Mouse (Mus musculus): ENCODE results near the gene Gbp3. TPM values are rescaled to one million over a fixed set of nuclear protein-coding genes. Genes with fewer than 3 reads are reported as not detected.
"Not testable (repeated sequence)": the region's sequence is repeated elsewhere in the genome, so short reads cannot be mapped to it uniquely, and the experiment has no call there.

Gbp3 gene
- polyA plus RNA-seq, 1 experiment from 2014 or later: 1.1 TPM

DNA sequence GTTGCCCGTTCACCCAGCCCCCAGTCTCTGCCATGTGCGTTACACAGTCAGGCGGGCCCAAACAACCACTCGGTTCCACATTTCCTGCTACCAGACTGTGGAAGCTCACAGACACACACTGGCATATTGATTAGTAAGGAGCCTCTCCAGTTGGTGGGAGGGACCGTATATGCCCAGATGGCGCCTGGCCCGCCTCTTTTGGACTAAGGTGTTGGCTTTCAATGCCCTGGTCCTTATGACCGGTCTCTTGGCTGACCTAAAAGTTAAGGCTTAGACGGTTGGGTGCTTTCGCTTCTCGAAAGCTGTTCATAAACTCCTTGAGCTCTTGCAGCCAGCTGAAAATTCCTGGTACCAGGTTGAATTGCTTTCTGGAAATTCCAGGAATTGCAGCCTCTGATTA lies 4.2 kb upstream of the Gbp3 start:
- no peak overlapping the region for H3K4me3 ChIP-seq
- H3K9me3 ChIP-seq: no peaks in the 10 kb centered on the region
- ATAC-seq (replicated peaks): no peak
- WGBS: 88% methylated on average over 11 of the region's 11 CpGs
- no peaks in the 10 kb centered on the region for H3K4me1 ChIP-seq
- H3K27ac ChIP-seq: no peak overlapping the region
- H3K36me3 ChIP-seq (replicated peaks): no peaks in the 10 kb centered on the region
- no peaks in the 10 kb centered on the region for H3K27me3 ChIP-seq (replicated peaks)
- H3K4me2 ChIP-seq: no peak overlapping the region
- H3K9ac ChIP-seq: no peak overlapping the region

DNA sequence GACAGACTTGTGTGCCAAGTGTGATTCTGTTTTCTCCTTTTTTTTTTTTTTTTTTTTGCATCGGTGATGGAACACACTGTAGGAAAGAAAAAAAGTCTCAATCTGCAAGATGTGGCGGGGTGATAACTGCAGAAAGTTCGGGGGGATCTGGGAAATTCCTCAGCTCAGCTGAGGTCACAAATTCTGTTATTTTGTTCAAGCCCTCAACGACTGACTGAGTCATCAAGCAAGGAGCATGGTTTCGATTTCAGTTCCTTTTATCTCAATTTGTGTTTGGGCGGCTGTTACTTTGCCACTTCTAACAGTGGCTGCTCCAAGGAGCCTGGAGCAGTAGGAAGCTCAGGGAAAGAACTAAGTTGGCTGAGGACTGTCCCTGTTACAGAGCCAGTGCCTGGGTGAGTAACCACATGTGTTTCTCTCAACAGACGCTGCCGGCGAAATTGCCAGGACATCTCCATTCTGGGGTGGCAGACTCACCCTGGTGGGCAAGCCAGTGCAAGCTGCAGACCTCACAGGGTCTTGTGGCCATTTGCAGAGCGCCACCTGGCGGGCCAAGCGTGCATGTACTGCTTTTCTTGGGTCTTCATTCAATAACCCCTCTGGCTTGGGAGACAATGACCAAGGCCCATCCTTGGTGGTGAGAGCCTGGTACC lies 596 bp downstream of the Gbp3 start:
- no peak overlapping the region for H3K9ac ChIP-seq
- no peaks in the 10 kb centered on the region for H3K27me3 ChIP-seq (replicated peaks)
- H3K4me2 ChIP-seq: peak overlapping the region; percentile 14; the same call in 1 of the 2 replicates
- peak; percentile 79 for ATAC-seq (replicated peaks)
- no peak overlapping the region for H3K4me3 ChIP-seq
- H3K9me3 ChIP-seq: no peaks in the 10 kb centered on the region
- no peaks in the 10 kb centered on the region for H3K4me1 ChIP-seq
- no peaks in the 10 kb centered on the region for H3K36me3 ChIP-seq (replicated peaks)
- H3K27ac ChIP-seq: no peak overlapping the region
- 25% methylated on average over 12 of the region's 12 CpGs for WGBS

- Histone ChIP-seq H3K9ac (no peak overlapping the region), H3K4me3 (no peak overlapping the region), H3K36me3 (replicated peaks) (no peaks in the 10 kb centered on the region), H3K4me2 (no peak overlapping the region), H3K4me1 (no peaks in the 10 kb centered on the region), H3K27ac (no peak overlapping the region), H3K9me3 (no peaks in the 10 kb centered on the region), H3K27me3 (replicated peaks) (no peaks in the 10 kb centered on the region)
- WGBS: 89% methylated on average over 14 of the region's 14 CpGs
- ATAC-seq (replicated peaks): no peak
These were observed 1.3 kb downstream of the Gbp3 start for GRCm38 (mm10) chr3:142561045-142561646.

GRCm38 (mm10) chr3:142561666-142562065 lies 1.8 kb downstream of the Gbp3 start:
- 88% methylated on average over 7 of the region's 7 CpGs for WGBS
- H3K4me3 ChIP-seq: no peak overlapping the region
- no peaks in the 10 kb centered on the region for H3K9me3 ChIP-seq
- no peak overlapping the region for H3K9ac ChIP-seq
- H3K36me3 ChIP-seq (replicated peaks): no peaks in the 10 kb centered on the region
- H3K27ac ChIP-seq: no peak overlapping the region
- H3K4me2 ChIP-seq: no peak overlapping the region
- no peak for ATAC-seq (replicated peaks)
- H3K4me1 ChIP-seq: no peaks in the 10 kb centered on the region
- no peaks in the 10 kb centered on the region for H3K27me3 ChIP-seq (replicated peaks)

DNA sequence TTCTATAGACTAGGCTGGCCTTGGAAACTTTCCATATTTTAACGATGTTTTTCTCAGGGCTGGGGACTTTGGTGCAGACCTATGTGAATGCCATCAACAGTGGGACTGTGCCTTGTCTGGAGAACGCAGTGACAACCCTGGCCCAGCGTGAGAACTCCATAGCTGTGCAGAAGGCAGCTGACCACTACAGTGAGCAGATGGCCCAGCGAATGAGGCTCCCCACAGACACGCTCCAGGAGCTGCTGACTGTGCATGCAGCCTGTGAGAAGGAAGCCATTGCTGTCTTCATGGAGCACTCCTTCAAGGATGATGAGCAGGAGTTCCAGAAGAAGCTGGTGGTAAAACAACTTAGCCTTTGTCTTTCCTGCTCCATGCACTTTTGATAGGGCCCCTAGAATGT lies 7.7 kb downstream of the Gbp3 start:
- WGBS: 83% methylated on average over 5 of the region's 5 CpGs
- not testable (repeated sequence) for H3K27me3 ChIP-seq (replicated peaks); H3K9me3 ChIP-seq; H3K9ac ChIP-seq; ATAC-seq (replicated peaks); H3K4me2 ChIP-seq; H3K36me3 ChIP-seq (replicated peaks); H3K4me1 ChIP-seq; H3K4me3 ChIP-seq; H3K27ac ChIP-seq

DNA sequence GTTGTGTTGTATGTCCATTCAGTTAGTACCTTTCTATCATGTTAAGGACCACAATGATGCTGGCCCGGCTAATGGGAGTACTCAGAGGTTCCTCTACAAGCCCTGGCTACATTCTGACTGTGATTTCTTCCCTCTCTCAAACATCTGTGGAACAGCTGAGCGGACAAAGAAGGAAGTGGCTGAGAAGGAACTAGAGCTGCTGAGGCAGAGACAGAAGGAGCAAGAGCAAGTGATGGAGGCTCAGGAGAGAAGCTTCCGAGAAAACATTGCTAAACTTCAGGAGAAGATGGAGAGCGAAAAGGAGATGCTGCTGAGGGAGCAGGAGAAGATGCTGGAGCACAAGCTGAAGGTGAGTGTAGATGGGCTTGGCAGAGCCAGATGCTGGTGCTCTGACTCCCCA lies 10.9 kb downstream of the Gbp3 start:
- Histone ChIP-seq H3K27me3 (replicated peaks) (no peaks in the 10 kb centered on the region), H3K9me3 (no peaks in the 10 kb centered on the region), H3K36me3 (replicated peaks) (no peaks in the 10 kb centered on the region), H3K4me1 (no peaks in the 10 kb centered on the region), H3K4me3 (no peak overlapping the region), H3K9ac (no peak overlapping the region), H3K4me2 (no peak overlapping the region), H3K27ac (no peak overlapping the region)
- no peak for ATAC-seq (replicated peaks)
- WGBS: 94% methylated on average over 4 of the region's 4 CpGs

DNA sequence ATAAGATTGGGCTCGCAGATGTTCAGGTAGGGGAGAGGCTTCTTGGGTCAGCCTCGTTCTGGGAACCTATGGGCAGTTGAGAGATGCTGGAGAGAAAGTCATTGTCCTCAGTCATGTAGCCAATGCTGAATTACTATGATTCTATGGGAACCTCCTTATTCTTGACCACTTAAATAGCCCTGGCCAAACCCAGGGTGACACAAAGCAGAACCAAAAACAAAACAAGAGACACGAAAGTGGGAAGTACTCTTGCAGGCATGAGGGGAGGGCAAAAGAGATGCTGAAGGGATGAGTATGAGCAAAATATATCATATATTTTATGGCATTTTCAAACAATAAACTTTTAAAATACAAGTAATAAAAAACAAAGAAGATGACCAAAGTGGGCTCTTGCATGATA lies 17.3 kb downstream of the Gbp3 start:
- Histone ChIP-seq H3K9me3 (no peaks in the 10 kb centered on the region), H3K9ac (no peak overlapping the region), H3K27me3 (replicated peaks) (no peaks in the 10 kb centered on the region), H3K27ac (no peak overlapping the region), H3K4me1 (no peaks in the 10 kb centered on the region), H3K4me2 (no peak overlapping the region), H3K36me3 (replicated peaks) (no peaks in the 10 kb centered on the region), H3K4me3 (no peak overlapping the region)
- WGBS: 77% methylated on average over 3 of the region's 3 CpGs
- ATAC-seq (replicated peaks): no peak

DNA sequence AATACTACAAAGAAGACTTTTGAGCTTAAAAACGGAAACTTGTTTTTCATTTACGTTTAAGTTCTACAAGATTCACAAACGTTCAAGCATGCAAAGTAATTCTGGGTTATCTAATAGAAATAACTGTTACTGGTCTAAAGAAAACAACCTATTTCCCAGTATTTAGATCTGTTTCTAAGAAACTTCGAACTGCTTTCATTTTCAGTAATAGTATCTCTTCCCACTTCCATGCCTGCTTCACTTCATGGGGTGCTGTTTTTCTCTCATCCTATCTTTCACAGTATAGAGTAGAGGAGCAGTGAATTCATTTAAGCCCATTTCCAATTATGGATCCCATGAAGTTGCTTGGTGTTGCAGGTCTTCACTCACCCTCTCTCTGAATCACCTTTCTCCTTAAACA lies 18.5 kb downstream of the Gbp3 start:
- no peak for ATAC-seq (replicated peaks)
- H3K4me2 ChIP-seq: no peak overlapping the region
- H3K4me1 ChIP-seq: no peaks in the 10 kb centered on the region
- no peaks in the 10 kb centered on the region for H3K9me3 ChIP-seq
- no peaks in the 10 kb centered on the region for H3K27me3 ChIP-seq (replicated peaks)
- 89% methylated on average over 4 of the region's 4 CpGs for WGBS
- H3K27ac ChIP-seq: no peak overlapping the region
- H3K9ac ChIP-seq: no peak overlapping the region
- H3K36me3 ChIP-seq (replicated peaks): no peaks in the 10 kb centered on the region
- H3K4me3 ChIP-seq: no peak overlapping the region

DNA sequence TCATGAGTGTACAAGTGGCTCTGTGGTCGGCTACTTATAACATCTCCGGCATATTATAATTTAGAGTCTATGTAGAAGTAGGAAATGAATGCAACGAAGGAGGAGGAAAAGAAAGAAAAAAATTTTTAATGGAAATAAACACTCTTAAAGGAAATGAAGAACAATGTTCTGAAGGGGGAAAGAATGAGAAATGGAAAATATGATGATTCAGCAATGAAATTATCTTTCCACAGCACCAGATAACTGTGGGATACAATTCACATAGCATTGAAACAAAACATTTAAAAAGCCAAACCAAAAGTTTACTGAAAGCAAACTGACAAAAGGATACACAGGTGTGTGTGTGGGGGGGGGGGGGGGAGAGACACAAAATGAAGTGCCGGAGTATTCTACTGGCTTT lies 23.2 kb downstream of the Gbp3 start:
- Histone ChIP-seq H3K9me3 (no peaks in the 10 kb centered on the region), H3K4me3 (no peak overlapping the region), H3K9ac (no peak overlapping the region), H3K36me3 (replicated peaks) (no peaks in the 10 kb centered on the region), H3K4me1 (no peaks in the 10 kb centered on the region), H3K27ac (no peak overlapping the region), H3K4me2 (no peak overlapping the region), H3K27me3 (replicated peaks) (no peaks in the 10 kb centered on the region)
- no peak for ATAC-seq (replicated peaks)
- WGBS: 93% methylated on average over 4 of the region's 4 CpGs

DNA sequence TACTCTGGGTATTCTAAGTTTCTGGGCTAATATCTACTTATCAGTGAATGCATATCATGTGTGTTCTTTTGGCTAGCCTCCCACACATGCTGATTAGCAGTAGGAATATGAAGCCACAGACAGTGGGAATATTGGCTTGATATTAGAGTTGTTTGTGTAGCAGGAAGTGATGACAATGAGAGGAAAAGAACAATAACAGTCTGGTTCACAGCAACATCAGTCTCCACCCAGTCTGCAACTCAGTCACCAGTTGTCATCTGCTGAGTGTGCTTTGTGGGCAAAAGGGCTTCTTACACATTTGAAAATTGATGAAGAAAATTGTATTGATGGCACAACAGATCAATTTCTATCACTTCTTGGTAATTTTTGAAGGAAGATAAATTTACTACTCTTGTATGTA lies 27.6 kb downstream of the Gbp3 start:
- no peak for ATAC-seq (replicated peaks)
- H3K4me1 ChIP-seq: no peaks in the 10 kb centered on the region

DNA sequence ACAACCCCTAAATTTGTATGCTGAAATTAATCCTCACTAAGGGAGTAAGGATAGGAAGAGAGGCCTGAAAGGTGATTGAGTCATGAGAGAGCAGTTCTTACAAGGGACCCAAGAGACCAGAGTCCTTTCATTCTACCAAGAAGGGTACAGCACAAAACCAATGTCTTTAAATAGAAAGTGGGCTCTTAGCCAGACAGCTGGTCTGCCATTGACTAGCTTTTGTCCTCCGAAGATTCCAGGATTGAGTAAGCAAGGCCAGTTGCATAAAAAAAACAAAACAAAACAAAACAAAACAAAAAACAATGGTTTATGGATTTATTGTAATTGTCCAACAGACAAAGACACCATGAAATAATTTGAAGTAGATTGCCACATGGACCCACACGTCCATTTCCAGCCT lies 29.1 kb downstream of the Gbp3 start:
- H3K4me3 ChIP-seq: no peak overlapping the region
- no peaks in the 10 kb centered on the region for H3K36me3 ChIP-seq (replicated peaks)
- no peak overlapping the region for H3K27ac ChIP-seq
- WGBS: 78% methylated on average over 2 of the region's 2 CpGs
- H3K9me3 ChIP-seq: no peaks in the 10 kb centered on the region
- H3K27me3 ChIP-seq (replicated peaks): no peaks in the 10 kb centered on the region
- no peaks in the 10 kb centered on the region for H3K4me1 ChIP-seq
- H3K4me2 ChIP-seq: no peak overlapping the region
- no peak overlapping the region for H3K9ac ChIP-seq
- no peak for ATAC-seq (replicated peaks)

More for the DNA sequence above, 27.6 kb downstream of the Gbp3 start:
- no peaks in the 10 kb centered on the region for H3K27me3 ChIP-seq (replicated peaks)
- no peak overlapping the region for H3K4me2 ChIP-seq
- H3K9me3 ChIP-seq: no peaks in the 10 kb centered on the region
- H3K36me3 ChIP-seq (replicated peaks): no peaks in the 10 kb centered on the region
- H3K27ac ChIP-seq: no peak overlapping the region
- H3K9ac ChIP-seq: no peak overlapping the region
- no peak overlapping the region for H3K4me3 ChIP-seq

GRCm38 (mm10) chr3:142590431-142591067 lies 30.7 kb downstream of the Gbp3 start:
- 83% methylated on average over 4 of the region's 4 CpGs for WGBS

DNA sequence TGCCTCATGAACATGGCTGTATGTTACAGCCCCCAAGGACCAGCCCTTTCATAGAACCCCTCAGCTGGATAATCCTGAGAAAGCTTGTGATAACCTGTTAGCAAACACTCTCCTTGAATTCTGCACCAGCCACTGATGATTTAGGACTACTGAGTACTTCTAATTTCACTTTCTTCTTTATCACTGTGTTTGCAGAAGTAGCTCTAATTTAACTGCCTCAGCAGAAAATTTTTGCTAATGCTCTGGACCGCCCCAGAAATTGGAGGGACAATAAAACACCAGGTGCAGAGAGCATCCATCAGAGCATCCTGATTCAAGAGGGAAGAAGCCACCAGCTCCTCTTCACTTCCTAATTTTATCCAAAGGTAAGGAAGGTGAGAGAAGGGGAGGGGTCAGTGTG lies 34.7 kb downstream of the Gbp3 start, which contains the start of gene Gbp2b:
Gene Gbp2b, plus strand, starts transcription at position 301 of the 400 bp plus-strand sequence.
- Histone ChIP-seq H3K4me2 (no peak within 1 kb of the TSS), H3K27me3 (replicated peaks) (no peaks in the 10 kb centered on the region), H3K36me3 (replicated peaks) (no peaks in the 10 kb centered on the region), H3K27ac (no peak within 1 kb of the TSS), H3K9me3 (no peaks in the 10 kb centered on the region), H3K9ac (no peak within 1 kb of the TSS), H3K4me1 (no peaks in the 10 kb centered on the region), H3K4me3 (no peak within 1 kb of the TSS)
- WGBS: 84% methylated on average over 1 of the region's 1 CpGs
- no peak for ATAC-seq (replicated peaks)

More at GRCm38 (mm10) chr3:142590431-142591067, 30.7 kb downstream of the Gbp3 start:
- H3K36me3 ChIP-seq (replicated peaks): no peaks in the 10 kb centered on the region
- H3K27ac ChIP-seq: no peak overlapping the region
- no peak overlapping the region for H3K4me2 ChIP-seq
- no peak overlapping the region for H3K9ac ChIP-seq
- H3K27me3 ChIP-seq (replicated peaks): no peaks in the 10 kb centered on the region
- no peaks in the 10 kb centered on the region for H3K4me1 ChIP-seq
- no peaks in the 10 kb centered on the region for H3K9me3 ChIP-seq
- H3K4me3 ChIP-seq: no peak overlapping the region
- no peak for ATAC-seq (replicated peaks)
